In genomic region chr9:44881221-44881871, GRCm38 (mm10) we compare ENCODE assay signal across 8 mouse cellular contexts. TPM values are rescaled to one million over a fixed set of nuclear protein-coding genes. Genes with fewer than 3 reads are reported as not detected.
A peak's percentile ranks its signal among the peaks of the same experiment; 100 is the strongest.
DNase-seq lines count a peak whose midpoint lies in the region; ATAC-seq and TF ChIP-seq lines count a peak whose summit lies in the region.

Gene Kmt2a (minus strand): TSS chr9:44881296.

- under 1% methylated on average over 56 of the region's 71 CpGs for WGBS in bone marrow, adult 2 months
- WGBS in embryonic facial prominence, embryonic 15.5 days, result under 1% methylated on average over 53 of the region's 71 CpGs
- under 1% methylated on average over 32 of the region's 71 CpGs for WGBS in limb, embryonic 15.5 days

- peak; percentile 91 for ATAC-seq in embryonic facial prominence, embryonic 15.5 days (ENCODE audit: insufficient number of reproducible peaks, low FRiP score, low TSS enrichment, low read depth)
- ATAC-seq in limb, embryonic 15.5 days (ENCODE audit: insufficient number of reproducible peaks, low FRiP score, low TSS enrichment, low read depth), result peak; percentile 85

- peak; percentile 96 for DNase-seq in 416B (ENCODE audit: low read depth)
- peak; percentile 94 for DNase-seq in heart, adult 8-10 months (ENCODE audit: low spot score)
- peak; percentile 98 for DNase-seq in kidney, adult 9 months
- peak; percentile 84 to 92 for DNase-seq in monocyte, adult 2 months (ENCODE audit: low read depth in 1 of 2, low spot score in 2 of 2)
- peak; percentile 92 for DNase-seq in spleen, postnatal 36 days (ENCODE audit: low spot score in 2 of 2)

- H3K27ac ChIP-seq in bone marrow, adult 2 months (ENCODE audit: control insufficient read depth, insufficient read depth, low read depth, low read length, poor library complexity), result peak within 1 kb of the TSS; percentile 89
- H3K27ac ChIP-seq in embryonic facial prominence, embryonic 15.5 days (replicated peaks), result peak within 1 kb of the TSS; percentile 99
- H3K27ac ChIP-seq in limb, embryonic 15.5 days, result peak within 1 kb of the TSS; percentile 99

- no peak for TF ChIP-seq CTCF in bone marrow, adult 2 months (IDR thresholded peaks at IDR 0.05; ENCODE audit: control insufficient read depth, insufficient read depth, low read length)

- no peaks in the 10 kb centered on the region for H3K27me3 ChIP-seq in embryonic facial prominence, embryonic 15.5 days
- no peaks in the 10 kb centered on the region for H3K27me3 ChIP-seq in limb, embryonic 15.5 days

- H3K9me3 ChIP-seq in embryonic facial prominence, embryonic 15.5 days (replicated peaks), result no peaks in the 10 kb centered on the region
- H3K9me3 ChIP-seq in limb, embryonic 15.5 days, result no peaks in the 10 kb centered on the region

- H3K9ac ChIP-seq in embryonic facial prominence, embryonic 15.5 days, result peak within 1 kb of the TSS; percentile 83
- H3K9ac ChIP-seq in limb, embryonic 15.5 days, result peak within 1 kb of the TSS; percentile 91

- no peaks in the 10 kb centered on the region for H3K36me3 ChIP-seq in embryonic facial prominence, embryonic 15.5 days
- H3K36me3 ChIP-seq in limb, embryonic 15.5 days, result no peaks in the 10 kb centered on the region

- H3K4me1 ChIP-seq in bone marrow, adult 2 months (ENCODE audit: control insufficient read depth, insufficient read depth, low read length), result peaks cover 3% of the 10 kb centered on the region; the same call in 1 of the 2 replicates
- H3K4me1 ChIP-seq in embryonic facial prominence, embryonic 15.5 days, result peaks cover 46% of the 10 kb centered on the region
- peaks cover 44% of the 10 kb centered on the region for H3K4me1 ChIP-seq in limb, embryonic 15.5 days

- peak within 1 kb of the TSS; percentile 98 for H3K4me2 ChIP-seq in embryonic facial prominence, embryonic 15.5 days (replicated peaks)
- H3K4me2 ChIP-seq in limb, embryonic 15.5 days, result peak within 1 kb of the TSS; percentile 96

- H3K4me3 ChIP-seq in bone marrow, adult 2 months (replicated peaks; ENCODE audit: control insufficient read depth, low read depth, low read length), result peak within 1 kb of the TSS; percentile 95
- H3K4me3 ChIP-seq in embryonic facial prominence, embryonic 15.5 days (replicated peaks), result peak within 1 kb of the TSS; percentile 98
- H3K4me3 ChIP-seq in limb, embryonic 15.5 days, result peak within 1 kb of the TSS; percentile 97

- TF ChIP-seq POLR2A in bone marrow, adult 2 months (IDR thresholded peaks at IDR 0.05; ENCODE audit: borderline replicate concordance, control insufficient read depth, low read depth, low read length), result peak; percentile 44; the same call in 1 of the 2 replicates

RNA-seq across cellular contexts. Expression of gene Kmt2a, which starts in this region (rescaled TPM):
- polyA plus RNA-seq in bone marrow, adult 2 months (2011; ENCODE audit: insufficient read depth, insufficient read length, low replicate concordance, missing spikeins), result 23.2 and 39.1 TPM in 2 replicates
- polyA plus RNA-seq in embryonic facial prominence, embryonic 15.5 days (2015; fragmentation: Nextera tagmentation; extraction: Ambion mirVana), result 15.6 and 17.7 TPM in 2 replicates
- 10 to 100 TPM; 22.2 to 33.6 (median 29.8) TPM for total RNA-seq in heart, adult 8-10 months (2022)
- polyA plus RNA-seq in limb, embryonic 15.5 days (2015; fragmentation: Nextera tagmentation; extraction: Ambion mirVana), result 12.4 and 13.7 TPM in 2 replicates

Comparison
In these comparisons a context has a peak if more than half of its experiments do, and no peak if none do; other contexts are left out.
1. Peak in every context shown above with its lines: DNase-seq, ATAC-seq, H3K4me3 ChIP-seq and H3K27ac ChIP-seq.